Mouse (Mus musculus) hindbrain, embryonic 14.5 days (tissue): Measurements from ENCODE around the gene Vps72. TPM values are rescaled to one million over a fixed set of nuclear protein-coding genes. Genes with fewer than 3 reads are reported as not detected.
"Not testable (repeated sequence)": the region's sequence is repeated elsewhere in the genome, so short reads cannot be mapped to it uniquely, and the experiment has no call there.

Experiments used
- ATAC-seq: fragments of 200-750 bp; cut with Nextera tagmentation; 2 replicates; pipeline ENCODE4 v1.8.0; 2017; ENCODE audit warnings: moderate number of reproducible peaks, mild to moderate bottlenecking, moderate TSS enrichment, moderate library complexity; ENCODE audit not compliant: low FRiP score
- DNase-seq: peaks from one replicate; pipeline ENCODE4 v3.0.0-alpha.2; 2015; ENCODE audit warnings: low spot score
- H3K27ac ChIP-seq: fragments of 300-500 bp; sonication (generic); 2 replicates; pipeline ENCODE4 v1.5.1; 2014; ENCODE audit warnings: mild to moderate bottlenecking, moderate library complexity
- H3K27me3 ChIP-seq: fragments of 300-500 bp; sonication (generic); 2 replicates; pipeline ENCODE4 v1.6.1; 2014; ENCODE audit warnings: mild to moderate bottlenecking, low read length, mixed read lengths; ENCODE audit not compliant: control insufficient read depth, insufficient read depth
- H3K36me3 ChIP-seq: fragments of 300-500 bp; sonication (generic); replicated peaks from 2 replicates; pipeline ENCODE4 v1.6.1; 2014; ENCODE audit not compliant: control insufficient read depth, insufficient read depth
- H3K4me1 ChIP-seq: fragments of 300-500 bp; sonication (generic); replicated peaks from 2 replicates; pipeline ENCODE4 v1.6.1; 2014; ENCODE audit warnings: antibody characterized with exemption, low read length, mixed read lengths; ENCODE audit not compliant: control insufficient read depth, insufficient read depth
- H3K4me2 ChIP-seq: fragments of 300-500 bp; sonication (generic); replicated peaks from 2 replicates; pipeline ENCODE4 v1.6.1; 2014; ENCODE audit warnings: mild to moderate bottlenecking, moderate library complexity
- H3K4me3 ChIP-seq: fragments of 300-500 bp; sonication (generic); replicated peaks from 2 replicates; pipeline ENCODE4 v1.5.1; 2014; ENCODE audit warnings: mild to moderate bottlenecking, low read length
- H3K9ac ChIP-seq: fragments of 300-500 bp; sonication (generic); 2 replicates; pipeline ENCODE4 v1.6.1; 2014
- H3K9me3 ChIP-seq: fragments of 300-500 bp; sonication (generic); 2 replicates; pipeline ENCODE4 v1.6.1; 2016; ENCODE audit warnings: low read length; ENCODE audit not compliant: control insufficient read depth
- WGBS: fragments of 180-500 bp; shearing (Covaris S2); extraction: QIAGEN DNeasy Blood & Tissue Kit; methylation state at CpG from one replicate; pipeline ENCODE4 v1.1.7; 2014; 5-methylcytosine and 5-hydroxymethylcytosine counted together
- polyA plus RNA-seq: library from polyadenylated mRNA; unstranded; fragments of >200 nt; fragmentation: Nextera tagmentation; extraction: Ambion mirVana; gene quantifications from 2 replicates; pipeline ENCODE4 v1.2.1, GENCODE M21; 2014

The Vps72 gene
- polyA plus RNA-seq, 1 experiment from 2014 or later: 150 TPM

DNA sequence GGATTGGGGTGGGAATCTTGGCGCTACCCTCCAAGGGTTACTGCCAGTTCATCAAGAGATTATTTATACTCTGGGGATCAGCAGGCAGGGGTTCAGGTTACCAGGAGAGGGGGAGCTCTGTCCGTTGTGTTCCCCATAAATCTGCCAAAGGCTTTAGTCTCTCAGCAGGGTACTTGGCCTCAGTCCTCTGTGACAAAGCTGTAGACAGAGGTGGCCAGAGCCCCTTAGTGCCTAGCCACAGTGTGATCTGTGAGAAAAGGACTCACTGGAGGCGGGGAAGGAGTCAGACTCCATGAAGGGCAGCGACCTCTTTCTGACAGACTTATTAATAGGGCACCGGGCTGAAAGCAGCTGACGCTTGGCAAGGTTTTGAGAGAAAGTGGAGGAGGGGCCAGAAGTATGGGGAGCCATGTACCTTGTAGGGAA is 18.4 kb downstream of the Vps72 start:
- no peak overlapping the region for H3K4me3 ChIP-seq
- no peaks in the 10 kb centered on the region for H3K27me3 ChIP-seq
- WGBS: 50% methylated on average over 6 of the region's 6 CpGs
- no peak for ATAC-seq
- no peak overlapping the region for H3K4me2 ChIP-seq
- H3K4me1 ChIP-seq: peaks cover 5% of the 10 kb centered on the region
- no peak for DNase-seq
- H3K36me3 ChIP-seq: peaks cover 29% of the 10 kb centered on the region
- H3K9ac ChIP-seq: no peak overlapping the region
- H3K9me3 ChIP-seq: no peaks in the 10 kb centered on the region
- no peak overlapping the region for H3K27ac ChIP-seq

DNA sequence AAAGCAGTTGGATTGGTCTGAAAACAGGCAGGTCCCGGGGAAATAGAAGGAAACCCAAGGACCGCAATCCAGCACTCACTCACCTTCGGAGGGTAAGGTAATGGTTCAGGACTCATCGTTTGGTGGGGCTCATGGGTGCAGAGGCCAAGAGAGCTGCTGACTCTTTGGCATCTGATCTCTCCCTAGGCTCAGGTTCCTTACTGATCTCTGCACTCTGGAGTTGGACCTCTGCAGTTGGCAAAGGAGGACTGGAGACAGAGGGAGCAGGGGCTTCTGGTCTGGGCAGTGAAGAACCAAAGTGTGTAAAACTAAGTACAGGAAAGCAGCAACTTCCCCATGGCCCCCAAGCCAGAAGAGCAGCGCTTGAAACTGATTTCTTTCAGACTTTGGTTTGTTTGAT is 19.3 kb downstream of the Vps72 start:
- Histone ChIP-seq H3K27ac (no peak overlapping the region), H3K4me1 (peaks cover 8% of the 10 kb centered on the region), H3K9ac (no peak overlapping the region), H3K36me3 (peaks cover 29% of the 10 kb centered on the region), H3K9me3 (no peaks in the 10 kb centered on the region), H3K4me3 (no peak overlapping the region), H3K4me2 (no peak overlapping the region), H3K27me3 (no peaks in the 10 kb centered on the region)
- 88% methylated on average over 5 of the region's 5 CpGs for WGBS
- DNase-seq (no peak), ATAC-seq (no peak)

DNA sequence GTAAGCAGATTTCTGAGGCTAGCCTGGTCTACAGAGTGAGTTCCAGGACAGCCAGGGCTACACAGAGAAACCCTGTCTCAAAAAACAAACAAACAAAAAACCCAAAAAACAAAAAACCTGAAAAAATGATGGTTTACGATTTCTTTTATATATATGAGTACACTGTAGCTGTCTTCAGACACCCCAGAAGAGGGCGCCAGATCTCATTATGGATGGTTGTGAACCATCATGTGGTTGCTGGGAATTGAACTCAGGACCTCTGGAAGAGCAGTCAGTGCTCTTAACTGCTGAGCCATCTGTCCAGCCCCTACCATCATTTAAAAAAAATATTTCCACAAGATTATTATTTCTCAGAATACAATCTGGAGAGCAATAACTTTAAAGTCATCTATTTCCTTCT is 21.6 kb downstream of the Vps72 start:
- ATAC-seq: not testable (repeated sequence)

DNA sequence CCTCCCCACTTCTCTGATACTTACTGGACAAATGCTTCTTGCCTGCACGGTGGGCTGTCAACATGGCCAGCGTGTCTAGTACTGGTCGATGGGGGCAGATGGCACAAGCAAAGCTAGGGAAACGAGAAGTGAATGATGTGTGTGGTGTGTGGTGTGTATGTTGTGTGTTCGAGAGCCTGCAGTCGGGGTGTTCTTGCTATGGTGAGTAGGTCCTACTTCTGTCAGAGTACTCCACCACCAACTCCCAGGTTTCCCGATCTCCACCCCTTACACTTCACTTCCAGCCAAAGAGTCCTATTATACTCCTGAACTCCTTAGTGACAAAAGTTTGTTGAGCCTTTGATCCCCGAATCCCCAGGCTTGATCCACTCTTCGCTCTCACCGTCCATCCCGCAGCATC is 22.4 kb downstream of the Vps72 start:
- Histone ChIP-seq H3K36me3 (peaks cover 29% of the 10 kb centered on the region), H3K9ac (peak overlapping the region; percentile 63), H3K9me3 (no peaks in the 10 kb centered on the region), H3K27ac (peak overlapping the region; percentile 73), H3K4me2 (peak overlapping the region; percentile 81), H3K27me3 (no peaks in the 10 kb centered on the region), H3K4me1 (peaks cover 13% of the 10 kb centered on the region), H3K4me3 (peak overlapping the region; percentile 43)
- WGBS: 62% methylated on average over 11 of the region's 11 CpGs
- DNase-seq: no peak
- ATAC-seq: peak; percentile 9; the same call in 1 of the 2 replicates

More for the DNA sequence above, 21.6 kb downstream of the Vps72 start:
- not testable (repeated sequence) for H3K9ac ChIP-seq, H3K27me3 ChIP-seq, H3K27ac ChIP-seq, H3K4me3 ChIP-seq, DNase-seq, H3K9me3 ChIP-seq, H3K4me2 ChIP-seq
- peaks cover 13% of the 10 kb centered on the region for H3K4me1 ChIP-seq
- H3K36me3 ChIP-seq: peaks cover 29% of the 10 kb centered on the region
- 86% methylated on average over 2 of the region's 2 CpGs for WGBS

DNA sequence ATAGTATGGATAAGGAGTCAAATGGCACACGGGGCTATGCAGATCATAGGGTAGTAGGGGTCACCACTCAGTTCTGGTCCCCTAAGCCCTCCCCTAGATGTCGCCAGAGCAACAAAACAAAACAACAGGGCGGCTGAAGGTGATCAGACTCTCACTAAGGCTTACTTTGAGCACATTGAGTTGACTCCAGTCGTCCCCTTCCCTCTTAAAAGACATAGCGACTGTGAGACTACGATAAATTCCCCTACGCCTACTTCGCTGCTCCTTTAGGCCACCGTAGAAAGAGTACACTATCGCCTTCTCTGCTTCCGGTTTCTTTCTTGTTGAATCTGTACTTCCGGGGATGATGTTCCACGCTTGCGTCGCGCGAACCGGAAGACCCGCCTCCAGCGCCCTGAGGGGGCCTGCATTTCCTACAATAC is 22.9 kb downstream of the Vps72 start, which contains the start of the genes Scnm1 and Lysmd1:
Gene Scnm1 (minus strand): TSS at position 332 of the 422 bp plus-strand sequence.
Gene Lysmd1 (plus strand): TSS at position 409 of the 422 bp plus-strand sequence.
- H3K9ac ChIP-seq: peak within 1 kb of the TSS; percentile 63
- H3K27ac ChIP-seq: peak within 1 kb of the TSS; percentile 73
- no peaks in the 10 kb centered on the region for H3K9me3 ChIP-seq
- ATAC-seq (peak; percentile 94), DNase-seq (peak; percentile 94)
- H3K4me1 ChIP-seq: peaks cover 13% of the 10 kb centered on the region
- whole genome bisulfite sequencing: under 1% methylated on average over 20 of the region's 20 CpGs
- H3K27me3 ChIP-seq: no peaks in the 10 kb centered on the region
- peak within 1 kb of the TSS; percentile 81 for H3K4me2 ChIP-seq
- peak within 1 kb of the TSS; percentile 43 for H3K4me3 ChIP-seq
- H3K36me3 ChIP-seq: peaks cover 29% of the 10 kb centered on the region

DNA sequence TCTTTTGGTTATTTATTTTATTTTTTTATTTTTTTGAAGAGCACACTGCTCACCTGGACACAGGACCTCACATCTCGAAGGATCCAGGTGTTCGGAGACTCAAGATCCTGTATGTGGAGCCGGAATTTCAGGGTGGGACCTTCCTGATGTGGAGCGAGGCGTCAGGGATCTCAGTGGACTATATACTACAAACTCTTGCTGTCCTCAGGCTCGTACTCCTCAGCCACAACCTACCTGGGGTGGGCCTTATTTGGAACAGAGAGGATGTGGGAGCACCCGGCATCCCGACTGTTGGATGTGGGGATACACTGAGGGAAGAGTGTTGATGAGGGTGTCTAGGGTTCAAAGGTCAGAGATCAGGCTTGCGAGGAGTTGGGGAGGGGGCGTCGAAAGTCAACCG is 23.3 kb downstream of the Vps72 start:
- H3K9me3 ChIP-seq, H3K27me3 ChIP-seq, H3K27ac ChIP-seq, H3K9ac ChIP-seq, DNase-seq, H3K4me2 ChIP-seq: not testable (repeated sequence)
- WGBS: no CpG with 5 or more reads among the region's 12 CpGs
- ATAC-seq: peak; percentile 55
- H3K4me1 ChIP-seq: peaks cover 13% of the 10 kb centered on the region
- H3K36me3 ChIP-seq: peaks cover 27% of the 10 kb centered on the region
- H3K4me3 ChIP-seq: peak overlapping the region; percentile 43

DNA sequence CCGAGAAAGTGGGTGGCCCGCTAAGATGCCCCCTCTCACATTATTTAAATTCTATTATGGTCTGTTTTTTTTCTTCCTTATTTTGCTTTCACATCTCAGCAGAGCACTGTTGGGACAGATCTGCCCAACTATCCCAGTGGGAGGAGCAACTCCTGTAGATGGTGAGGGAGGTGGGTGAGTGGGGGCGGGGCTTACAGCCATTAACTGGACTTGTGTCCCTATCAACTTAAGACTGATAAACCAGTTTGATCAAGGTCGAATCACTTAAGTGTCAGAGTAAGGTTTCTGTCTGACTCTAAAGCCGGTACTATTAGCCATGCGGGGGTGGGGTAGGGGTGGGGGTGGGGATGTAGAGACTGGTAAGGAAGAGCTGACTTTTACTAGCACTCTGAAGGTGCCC is 24.2 kb downstream of the Vps72 start:
- Histone ChIP-seq H3K9me3 (no peaks in the 10 kb centered on the region), H3K4me1 (peaks cover 13% of the 10 kb centered on the region), H3K27ac (no peak overlapping the region), H3K36me3 (peaks cover 26% of the 10 kb centered on the region), H3K9ac (peak overlapping the region; percentile 46), H3K27me3 (no peaks in the 10 kb centered on the region), H3K4me3 (peak overlapping the region; percentile 32), H3K4me2 (peak overlapping the region; percentile 60)
- WGBS: 34% methylated on average over 6 of the region's 6 CpGs
- DNase-seq (no peak), ATAC-seq (no peak)

DNA sequence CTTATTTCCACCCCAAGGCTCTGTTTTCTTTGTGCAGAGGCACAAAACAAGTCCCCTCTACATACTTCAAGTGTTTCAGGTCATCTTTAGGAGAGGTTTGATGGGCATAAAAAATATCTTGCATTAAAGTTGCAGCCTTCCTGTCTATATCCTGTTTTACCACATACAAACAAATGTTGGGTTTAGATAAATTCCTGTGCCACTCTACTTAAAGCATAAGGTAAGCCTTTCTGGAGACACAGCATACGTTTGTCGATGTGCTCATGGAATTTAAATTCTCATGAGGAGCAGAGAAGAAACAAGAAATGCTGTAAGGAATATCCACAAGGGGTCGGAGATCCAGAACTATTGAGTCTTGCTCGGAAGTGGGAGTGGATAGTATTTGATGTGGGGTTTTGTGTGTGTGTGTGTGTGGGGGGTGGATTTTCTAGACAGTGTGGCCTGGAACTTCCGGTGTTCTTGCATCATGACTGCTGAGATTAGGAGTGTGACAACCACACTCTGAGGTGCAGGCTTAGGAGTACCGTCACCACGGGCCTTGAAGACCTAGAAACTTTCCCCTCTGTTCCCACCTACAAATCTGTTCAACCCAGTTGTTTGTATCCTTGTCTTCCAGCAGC is 24.7 kb downstream of the Vps72 start:
- WGBS: 91% methylated on average over 7 of the region's 7 CpGs

DNA sequence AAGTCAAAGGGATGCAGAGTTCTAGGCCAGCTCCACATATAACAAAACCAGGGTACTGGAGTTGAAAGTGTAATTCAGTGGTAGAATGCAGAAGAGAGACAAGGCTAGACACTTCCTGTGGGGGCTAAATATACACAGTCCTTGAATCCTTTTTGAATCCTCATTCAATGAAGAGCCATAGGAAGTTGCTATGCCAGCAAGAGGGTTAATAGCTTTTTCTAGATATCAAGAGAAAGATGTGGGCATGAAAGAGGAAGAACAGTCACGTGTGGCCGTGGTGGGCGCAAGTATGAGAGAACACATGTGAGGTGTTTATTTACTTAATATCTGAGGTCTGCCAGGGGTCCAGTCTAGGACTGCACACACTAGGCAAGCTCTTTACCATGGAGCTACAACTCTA is 25.5 kb downstream of the Vps72 start:
- H3K9me3 ChIP-seq: no peaks in the 10 kb centered on the region
- no peaks in the 10 kb centered on the region for H3K27me3 ChIP-seq
- DNase-seq (no peak), ATAC-seq (no peak)
- peaks cover 25% of the 10 kb centered on the region for H3K36me3 ChIP-seq
- no peak overlapping the region for H3K4me3 ChIP-seq
- no peak overlapping the region for H3K9ac ChIP-seq
- peaks cover 13% of the 10 kb centered on the region for H3K4me1 ChIP-seq
- H3K27ac ChIP-seq: no peak overlapping the region
- H3K4me2 ChIP-seq: no peak overlapping the region
- WGBS: 96% methylated on average over 3 of the region's 3 CpGs

More for the DNA sequence above, 24.7 kb downstream of the Vps72 start:
- ATAC-seq (no peak), DNase-seq (no peak)
- Histone ChIP-seq H3K4me1 (peaks cover 13% of the 10 kb centered on the region), H3K9ac (peak overlapping the region; percentile 46; the same call in 1 of the 2 replicates), H3K27me3 (no peaks in the 10 kb centered on the region), H3K36me3 (peaks cover 26% of the 10 kb centered on the region), H3K4me3 (peak overlapping the region; percentile 32; the same call in 1 of the 2 replicates), H3K27ac (no peak overlapping the region), H3K4me2 (peak overlapping the region; percentile 60), H3K9me3 (no peaks in the 10 kb centered on the region)
